Mouse (Mus musculus) ES-Bruce4 (cell line): Measurements from ENCODE around the gene Srarp. TPM values are rescaled to one million over a fixed set of nuclear protein-coding genes. Genes with fewer than 3 reads are reported as not detected.
A peak's percentile ranks its signal among the peaks of the same experiment; 100 is the strongest.

Experiments used
- H3K27ac ChIP-seq: 2 replicates; pipeline ENCODE4 v1.5.1; 2012; ENCODE audit warnings: low read length, inconsistent platforms; ENCODE audit not compliant: insufficient read depth
- H3K27me3 ChIP-seq: 2 replicates; pipeline ENCODE4 v1.6.1; 2012; ENCODE audit warnings: mild to moderate bottlenecking, low read length, inconsistent platforms; ENCODE audit not compliant: control insufficient read depth, poor library complexity, insufficient read depth, severe bottlenecking
- H3K36me3 ChIP-seq: 2 replicates; pipeline ENCODE4 v1.6.1; 2012; ENCODE audit warnings: inconsistent platforms, mild to moderate bottlenecking, low read length, moderate library complexity; ENCODE audit not compliant: control insufficient read depth, poor library complexity, insufficient read depth, severe bottlenecking
- H3K4me1 ChIP-seq: one replicate; pipeline ENCODE4 v1.8.1; 2011; ENCODE audit warnings: low read length; ENCODE audit not compliant: control insufficient read depth, insufficient read depth
- H3K4me3 ChIP-seq: 2 replicates; pipeline ENCODE4 v1.5.1; 2011; ENCODE audit warnings: low read depth, mild to moderate bottlenecking, low read length
- H3K9ac ChIP-seq: 2 replicates; pipeline ENCODE4 v1.6.1; 2012; ENCODE audit warnings: low read depth, mild to moderate bottlenecking, inconsistent platforms; ENCODE audit not compliant: poor library complexity, severe bottlenecking
- H3K9me3 ChIP-seq: replicated peaks from 2 replicates; pipeline ENCODE4 v1.6.1; 2012; ENCODE audit warnings: mild to moderate bottlenecking, low read length, inconsistent platforms; ENCODE audit not compliant: control insufficient read depth, poor library complexity, insufficient read depth, severe bottlenecking
- CTCF ChIP-seq: IDR thresholded peaks from one replicate; pipeline ENCODE4 v1.8.1; 2011; ENCODE audit warnings: low read depth, low read length
- EP300 ChIP-seq: IDR thresholded peaks from 2 replicates; pipeline ENCODE4 v1.6.1; 2011; ENCODE audit warnings: low read depth, low read length; ENCODE audit not compliant: insufficient read depth
- POLR2A ChIP-seq: IDR thresholded peaks from one replicate; pipeline ENCODE4 v1.8.1; 2011; ENCODE audit warnings: low read length; ENCODE audit not compliant: insufficient read depth
- polyA plus RNA-seq: library from polyadenylated mRNA; stranded (reverse); fragments of >200 nt; gene quantifications from 2 replicates; pipeline ENCODE4 v1.2.4, GENCODE M21; 2011; ENCODE audit warnings: low read depth; ENCODE audit not compliant: missing spikeins, insufficient read depth, insufficient read length

Srarp gene
- polyA plus RNA-seq, 1 experiment: not detected

DNA sequence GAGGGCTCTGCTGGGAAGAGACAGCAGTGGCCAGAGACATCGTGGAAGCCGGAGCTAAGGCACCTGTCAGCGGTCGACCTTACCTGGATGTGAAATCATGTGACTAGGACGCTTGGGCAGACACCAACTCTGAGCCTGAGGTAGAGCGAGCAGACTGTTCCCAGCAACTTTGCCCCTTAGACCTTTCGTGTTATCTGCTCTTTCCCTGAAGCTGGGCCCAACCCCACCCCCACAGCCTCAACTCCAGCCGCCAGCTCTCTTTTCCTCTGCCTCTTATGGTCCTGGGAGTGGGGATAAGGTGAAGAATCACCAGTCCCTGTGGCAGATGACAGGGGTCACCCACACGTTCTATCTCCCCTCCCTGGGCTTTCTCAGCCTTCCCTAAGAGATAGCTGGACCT is 15.0 kb downstream of the Srarp start:
- Histone ChIP-seq H3K9ac (no peak overlapping the region), H3K4me3 (no peak overlapping the region), H3K36me3 (no peaks in the 10 kb centered on the region), H3K4me1 (peaks cover 5% of the 10 kb centered on the region), H3K9me3 (no peaks in the 10 kb centered on the region), H3K27ac (no peak overlapping the region), H3K27me3 (no peaks in the 10 kb centered on the region)
- TF ChIP-seq POLR2A (no peak), EP300 (no peak), CTCF (no peak)

DNA sequence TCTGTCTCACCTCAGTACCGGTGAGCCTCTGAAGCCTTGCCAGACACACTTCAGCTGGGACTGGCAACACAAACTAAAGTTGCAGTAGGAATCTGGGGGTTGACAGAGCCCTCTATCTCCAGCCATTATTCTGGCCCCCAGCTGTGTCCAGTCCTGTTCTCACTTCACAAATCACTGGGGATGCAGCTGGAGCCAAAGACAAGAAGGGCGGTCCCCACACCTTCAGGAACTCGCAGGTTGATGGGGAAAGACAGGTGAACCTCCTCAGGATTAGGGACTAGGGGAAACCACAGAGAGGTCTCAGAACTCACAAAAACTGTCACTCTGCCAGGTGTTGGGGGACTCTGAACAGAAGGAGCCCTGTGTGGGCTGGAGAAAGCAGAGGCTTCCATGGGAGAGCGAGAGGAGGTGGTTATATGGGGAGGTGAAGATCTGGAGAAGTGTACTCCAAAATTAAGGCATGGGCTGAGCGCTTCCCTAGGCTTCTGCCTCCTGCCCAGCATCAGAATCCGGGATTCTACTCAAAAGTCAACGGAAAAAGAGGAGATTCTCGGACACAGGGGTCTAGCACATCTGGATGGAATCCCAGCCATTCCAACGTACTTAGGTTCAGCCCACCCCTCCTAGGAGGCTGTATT is 15.6 kb downstream of the Srarp start, which contains the start of gene Hspb7:
Gene Hspb7 (plus strand): TSS at position 588 of the 638 bp plus-strand sequence.
- peaks cover 5% of the 10 kb centered on the region for H3K4me1 ChIP-seq
- no peaks in the 10 kb centered on the region for H3K36me3 ChIP-seq
- H3K9ac ChIP-seq: no peak within 1 kb of the TSS
- no peak within 1 kb of the TSS for H3K27ac ChIP-seq
- H3K4me3 ChIP-seq: no peak within 1 kb of the TSS
- no peaks in the 10 kb centered on the region for H3K9me3 ChIP-seq
- H3K27me3 ChIP-seq: no peaks in the 10 kb centered on the region
- TF ChIP-seq EP300 (no peak), CTCF (no peak), POLR2A (no peak)

DNA sequence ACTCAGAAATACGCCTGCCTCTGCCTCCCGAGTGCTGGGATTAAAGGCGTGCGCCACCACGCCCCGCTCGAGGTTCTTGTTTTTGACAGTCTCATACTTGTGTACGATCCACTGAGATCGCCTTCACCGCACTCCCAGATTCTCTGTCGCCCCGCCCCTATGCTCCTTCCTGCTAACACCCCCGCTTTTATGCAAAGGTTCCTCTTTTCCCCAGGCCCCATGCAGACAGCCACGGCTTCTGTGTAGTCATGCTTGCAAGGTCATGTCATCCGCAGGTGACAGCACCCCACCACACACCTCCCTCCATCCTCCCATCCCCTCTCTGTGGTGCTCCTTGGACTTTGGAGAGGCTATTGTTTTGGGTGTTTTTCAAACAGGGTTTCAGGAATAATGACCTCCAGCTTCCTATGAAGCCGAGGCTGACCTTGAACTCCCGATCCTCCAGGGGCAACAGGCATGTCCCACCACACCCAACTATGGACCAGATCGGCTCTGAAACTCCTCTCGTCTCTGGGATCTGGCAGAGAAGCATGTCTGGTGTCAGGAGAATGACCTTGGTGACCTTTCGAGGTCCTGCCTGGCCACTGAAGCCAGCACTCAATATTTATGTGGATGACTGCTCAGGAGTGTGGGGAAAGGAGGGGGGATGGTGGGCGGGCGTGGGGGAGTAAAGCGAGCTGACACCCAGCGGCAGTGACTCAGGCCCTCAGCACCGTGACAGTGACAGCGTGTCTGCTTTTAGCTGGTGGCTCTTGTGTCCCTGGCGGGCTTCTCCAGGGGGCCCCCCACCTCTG is 16.3 kb downstream of the Srarp start:
- no peak overlapping the region for H3K27ac ChIP-seq
- no peak overlapping the region for H3K9ac ChIP-seq
- TF ChIP-seq POLR2A (no peak), EP300 (no peak), CTCF (no peak)

DNA sequence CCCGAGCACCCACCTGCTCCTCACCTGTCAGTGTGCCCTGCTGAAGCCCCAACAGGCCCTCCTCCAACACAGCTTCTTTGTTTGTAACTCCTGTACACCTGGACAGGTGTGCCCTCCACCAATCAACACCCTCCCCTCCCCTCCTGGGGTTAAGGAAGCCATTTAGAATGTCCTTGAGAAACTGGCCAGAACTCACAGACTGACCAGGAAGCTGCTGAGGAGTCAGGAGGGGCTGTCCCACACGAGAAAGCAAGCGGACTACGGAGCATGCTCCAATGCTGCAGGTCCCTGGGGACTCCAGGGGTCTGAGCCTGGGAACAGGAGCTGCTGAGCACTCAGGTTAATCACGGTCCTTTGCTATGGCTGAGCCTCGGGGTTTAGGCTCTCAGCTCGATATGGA is 20.0 kb downstream of the Srarp start, which contains the start of gene Clcnkb:
Gene Clcnkb (minus strand): TSS at position 91 of the 400 bp plus-strand sequence.
- TF ChIP-seq POLR2A: no peak
- TF ChIP-seq EP300: no peak
- TF ChIP-seq CTCF: no peak

More for the DNA sequence above, 16.3 kb downstream of the Srarp start:
- Histone ChIP-seq H3K36me3 (no peaks in the 10 kb centered on the region), H3K4me3 (no peak overlapping the region), H3K27me3 (no peaks in the 10 kb centered on the region), H3K4me1 (peaks cover 5% of the 10 kb centered on the region), H3K9me3 (no peaks in the 10 kb centered on the region)

DNA sequence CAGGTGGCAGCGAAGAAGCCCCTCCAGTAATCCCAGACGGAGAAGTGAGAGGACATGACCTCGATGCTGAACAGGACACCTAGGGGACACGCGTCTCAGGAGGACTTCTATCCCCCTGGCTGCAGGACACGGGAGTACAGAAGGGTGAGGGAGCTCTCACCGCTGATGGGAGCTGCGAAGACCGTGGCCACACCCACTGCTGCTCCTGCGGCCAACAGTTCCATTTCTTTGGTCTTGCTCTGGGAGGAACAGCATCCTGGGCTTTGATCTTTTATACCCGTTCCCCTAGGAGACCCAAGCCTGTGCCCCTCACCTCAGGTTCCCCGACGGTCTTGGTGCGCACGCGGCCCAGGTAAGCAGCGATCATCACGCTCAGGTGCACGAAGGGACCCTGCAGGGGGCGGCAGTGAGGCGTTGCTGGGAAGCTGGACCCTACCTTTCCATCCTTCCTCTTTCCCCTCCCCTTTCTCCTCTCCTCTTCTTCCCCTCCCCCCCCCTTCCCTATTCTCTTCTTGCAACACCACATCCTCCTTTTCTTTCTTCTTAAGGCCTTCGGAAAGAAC is 24.4 kb downstream of the Srarp start:
- Histone ChIP-seq H3K27me3 (no peaks in the 10 kb centered on the region), H3K4me3 (no peak overlapping the region), H3K4me1 (no peaks in the 10 kb centered on the region), H3K27ac (no peak overlapping the region), H3K9ac (no peak overlapping the region), H3K9me3 (no peaks in the 10 kb centered on the region), H3K36me3 (no peaks in the 10 kb centered on the region)
- TF ChIP-seq EP300 (no peak), POLR2A (no peak), CTCF (peak; percentile 81)

More for the DNA sequence above, 20.0 kb downstream of the Srarp start, which contains the start of gene Clcnkb:
- Histone ChIP-seq H3K4me1 (peaks cover 5% of the 10 kb centered on the region), H3K27ac (no peak within 1 kb of the TSS), H3K27me3 (no peaks in the 10 kb centered on the region), H3K36me3 (no peaks in the 10 kb centered on the region), H3K4me3 (no peak within 1 kb of the TSS), H3K9me3 (no peaks in the 10 kb centered on the region), H3K9ac (no peak within 1 kb of the TSS)
